Mouse (Mus musculus) liver, adult 2 months (tissue): Measurements from ENCODE around the gene Pcx. TPM values are rescaled to one million over a fixed set of nuclear protein-coding genes. Genes with fewer than 3 reads are reported as not detected.

Source experiments
- DNase-seq: peaks from one replicate; pipeline ENCODE4 v3.0.0-alpha.2; 2011; ENCODE audit warnings: low read depth, low spot score; ENCODE audit errors: extremely low read depth
- H3K27ac ChIP-seq: fragments of 200-500 bp; replicated peaks from 2 replicates; pipeline ENCODE4 v1.5.1; 2012; ENCODE audit warnings: low read depth, mild to moderate bottlenecking, control low read depth, inconsistent platforms, low read length; ENCODE audit not compliant: insufficient read depth
- H3K27me3 ChIP-seq: fragments of 200-500 bp; 2 replicates; pipeline ENCODE4 v1.6.1; 2012; ENCODE audit warnings: mild to moderate bottlenecking, moderate library complexity, low read length, inconsistent platforms; ENCODE audit not compliant: control insufficient read depth, insufficient read depth
- H3K36me3 ChIP-seq: fragments of 200-500 bp; 2 replicates; pipeline ENCODE4 v1.6.1; 2012; ENCODE audit warnings: low read length, inconsistent platforms; ENCODE audit not compliant: control insufficient read depth, insufficient read depth
- H3K4me1 ChIP-seq: fragments of 200-500 bp; 2 replicates; pipeline ENCODE4 v1.6.1; 2011; ENCODE audit warnings: low read length; ENCODE audit not compliant: control insufficient read depth, insufficient read depth
- H3K4me3 ChIP-seq: fragments of 200-500 bp; 2 replicates; pipeline ENCODE4 v1.5.1; 2011; ENCODE audit warnings: low read depth, mild to moderate bottlenecking, control low read depth, low read length, moderate library complexity; ENCODE audit not compliant: insufficient read depth
- H3K79me2 ChIP-seq: fragments of 200-500 bp; 2 replicates; pipeline ENCODE4 v1.6.1; 2012; ENCODE audit warnings: inconsistent platforms, mild to moderate bottlenecking, low read length, moderate library complexity; ENCODE audit not compliant: control insufficient read depth, insufficient read depth
- H3K9ac ChIP-seq: fragments of 200-500 bp; 2 replicates; pipeline ENCODE4 v1.6.1; 2012; ENCODE audit warnings: low read depth, mild to moderate bottlenecking, control low read depth, inconsistent platforms, low read length
- CTCF ChIP-seq: fragments of 200-500 bp; IDR thresholded peaks from 2 replicates; pipeline ENCODE4 v1.5.1; 2011; ENCODE audit warnings: low read depth, low read length, control low read depth
- POLR2A ChIP-seq: fragments of 200-500 bp; IDR thresholded peaks from 2 replicates; pipeline ENCODE4 v1.6.1; 2011; ENCODE audit warnings: low read length, control low read depth; ENCODE audit not compliant: insufficient read depth; ENCODE audit errors: extremely low read depth
- WGBS: fragments of 180-500 bp; shearing (Covaris S2); methylation state at CpG from one replicate; pipeline ENCODE4 v1.1.7; 2018; 5-methylcytosine and 5-hydroxymethylcytosine counted together
- polyA plus RNA-seq: library from polyadenylated mRNA; depleted of rRNA; stranded (reverse); fragments of >200 nt; gene quantifications from 2 replicates; pipeline ENCODE4 v1.2.3, GENCODE M21; 2012
- total RNA-seq: library from RNA; depleted of rRNA; stranded (reverse); fragments of >200 nt; gene quantifications from 2 replicates; pipeline ENCODE4 v1.2.3, GENCODE M21; 2014

Pcx gene
- total and polyA plus RNA-seq, 2 experiments: 237 to 269 TPM

GRCm38 (mm10) chr19:4613464-4614304 lies 103.4 kb downstream of the Pcx start:
- no peaks in the 10 kb centered on the region for H3K27me3 ChIP-seq
- TF ChIP-seq POLR2A (no peak), CTCF (no peak)
- no peak for DNase-seq
- no peak overlapping the region for H3K4me3 ChIP-seq
- peaks cover 11% of the 10 kb centered on the region for H3K36me3 ChIP-seq
- H3K27ac ChIP-seq: no peak overlapping the region
- no peaks in the 10 kb centered on the region for H3K4me1 ChIP-seq
- no peak overlapping the region for H3K9ac ChIP-seq
- no peaks in the 10 kb centered on the region; the same call in 1 of the 2 replicates for H3K79me2 ChIP-seq
- WGBS: 93% methylated on average over 33 of the region's 33 CpGs

GRCm38 (mm10) chr19:4614305-4615150 lies 104.3 kb downstream of the Pcx start:
- H3K4me3 ChIP-seq: peak overlapping the region; percentile 58; the same call in 1 of the 2 replicates
- H3K9ac ChIP-seq: peak overlapping the region; percentile 25; the same call in 1 of the 2 replicates
- no peak overlapping the region for H3K27ac ChIP-seq
- H3K36me3 ChIP-seq: peaks cover 10% of the 10 kb centered on the region
- 90% methylated on average over 49 of the region's 49 CpGs for WGBS
- TF ChIP-seq CTCF (no peak), POLR2A (no peak)
- no peak for DNase-seq
- no peaks in the 10 kb centered on the region for H3K27me3 ChIP-seq
- H3K4me1 ChIP-seq: no peaks in the 10 kb centered on the region
- no peaks in the 10 kb centered on the region; the same call in 1 of the 2 replicates for H3K79me2 ChIP-seq

DNA sequence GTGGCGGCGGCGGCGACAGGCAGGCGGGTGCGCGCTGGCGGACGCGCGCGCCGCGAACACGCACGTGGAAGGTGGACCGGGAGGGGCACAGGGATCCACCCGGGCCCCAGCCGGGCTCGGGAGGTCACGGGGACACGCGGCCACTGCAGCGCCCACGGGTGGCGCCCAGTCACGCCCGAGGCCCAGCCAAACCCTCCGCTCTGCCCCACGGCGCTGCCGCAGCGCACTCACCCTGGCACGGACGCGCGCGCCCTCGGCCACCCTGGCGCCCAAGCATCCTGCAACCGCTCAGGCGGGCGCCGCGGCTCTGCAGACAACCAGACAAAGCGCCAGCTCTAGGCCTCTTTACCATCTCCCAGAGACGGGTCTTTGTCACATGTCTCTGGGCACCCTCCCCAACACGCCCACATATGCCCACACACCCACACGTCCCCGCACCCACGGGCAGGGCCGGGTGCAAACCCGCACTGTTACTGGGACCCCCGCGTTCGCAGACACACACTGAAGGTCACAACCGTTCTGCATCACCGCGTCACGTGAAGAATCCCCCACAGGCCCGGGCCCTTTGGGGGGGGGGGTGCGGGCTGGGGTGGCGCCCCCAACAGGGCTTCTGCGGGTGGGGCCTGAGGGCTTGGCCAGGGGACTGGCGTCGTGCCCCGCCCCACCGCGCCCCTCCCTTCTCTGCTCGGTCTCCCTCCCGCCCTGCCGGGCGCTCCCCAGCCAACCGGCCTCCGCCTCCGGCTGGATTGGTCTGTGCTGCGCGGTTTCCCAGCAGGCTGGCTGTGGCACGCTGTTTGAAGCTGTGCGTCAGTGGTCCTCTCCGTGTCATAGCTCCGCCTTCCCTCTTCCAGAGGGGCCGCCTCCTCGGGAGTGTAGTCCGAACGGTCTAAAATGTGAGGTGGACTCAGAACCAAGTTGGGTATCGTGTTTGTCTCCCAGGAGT lies 105.2 kb downstream of the Pcx start, which contains the start of gene Lrfn4:
Gene Lrfn4 (minus strand): TSS at position 517 of the 943 bp plus-strand sequence.
- Histone ChIP-seq H3K27ac (no peak within 1 kb of the TSS), H3K36me3 (peaks cover 10% of the 10 kb centered on the region; the same call in 1 of the 2 replicates), H3K4me1 (no peaks in the 10 kb centered on the region), H3K9ac (peak within 1 kb of the TSS; percentile 47), H3K79me2 (no peaks in the 10 kb centered on the region; the same call in 1 of the 2 replicates), H3K27me3 (no peaks in the 10 kb centered on the region), H3K4me3 (peak within 1 kb of the TSS; percentile 58)
- no peak for DNase-seq
- whole genome bisulfite sequencing: 74% methylated on average over 86 of the region's 87 CpGs
- TF ChIP-seq POLR2A: no peak
- no peak for TF ChIP-seq CTCF

DNA sequence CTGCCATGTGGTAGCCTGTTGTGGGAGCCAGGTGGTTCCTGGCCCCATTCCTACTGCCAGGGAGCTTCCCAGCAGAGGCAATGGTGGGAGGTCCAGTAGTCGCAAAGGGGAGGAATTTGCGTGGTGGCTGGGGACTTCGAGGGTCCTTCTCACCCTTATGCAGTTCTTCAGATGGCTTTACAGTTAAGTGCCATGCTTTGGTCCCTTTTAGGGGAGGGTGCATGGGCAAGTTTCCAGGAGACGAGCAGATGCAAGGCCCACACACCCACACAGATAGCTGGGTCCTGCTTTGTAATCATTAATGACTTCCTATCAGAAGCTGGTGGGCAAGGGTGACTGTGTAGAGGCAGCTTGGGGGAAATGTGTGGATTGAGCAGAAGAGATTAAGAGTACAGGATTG lies 106.3 kb downstream of the Pcx start:
- no peak for DNase-seq
- Histone ChIP-seq H3K79me2 (no peaks in the 10 kb centered on the region), H3K27me3 (no peaks in the 10 kb centered on the region), H3K4me3 (no peak overlapping the region), H3K9ac (no peak overlapping the region), H3K36me3 (peaks cover 12% of the 10 kb centered on the region; the same call in 1 of the 2 replicates), H3K4me1 (no peaks in the 10 kb centered on the region; the same call in 1 of the 2 replicates), H3K27ac (no peak overlapping the region)
- WGBS: 58% methylated on average over 4 of the region's 4 CpGs
- no peak for TF ChIP-seq POLR2A

- H3K4me1 ChIP-seq: no peaks in the 10 kb centered on the region; the same call in 1 of the 2 replicates
- H3K27ac ChIP-seq: no peak overlapping the region
- H3K79me2 ChIP-seq: no peaks in the 10 kb centered on the region
- WGBS: 70% methylated on average over 18 of the region's 18 CpGs
- no peak overlapping the region for H3K9ac ChIP-seq
- H3K4me3 ChIP-seq: no peak overlapping the region
- no peak for DNase-seq
- no peaks in the 10 kb centered on the region for H3K27me3 ChIP-seq
- no peak for TF ChIP-seq CTCF
- TF ChIP-seq POLR2A: no peak
- peaks cover 13% of the 10 kb centered on the region; the same call in 1 of the 2 replicates for H3K36me3 ChIP-seq
These were observed 107.9 kb downstream of the Pcx start for GRCm38 (mm10) chr19:4618183-4618582.
